Mouse (Mus musculus) brain, embryonic 14.5 days (tissue): ENCODE measurements around the gene Acsf3. TPM values are rescaled to one million over a fixed set of nuclear protein-coding genes. Genes with fewer than 3 reads are reported as not detected.
A peak's percentile ranks its signal among the peaks of the same experiment; 100 is the strongest.

Experiments
- DNase-seq: peaks from one replicate; pipeline ENCODE4 v3.0.0-alpha.2; 2011; ENCODE audit warnings: low read depth
- CTCF ChIP-seq: fragments of 200-500 bp; IDR thresholded peaks from 2 replicates; pipeline ENCODE4 v1.5.1; 2012; ENCODE audit warnings: inconsistent platforms, mild to moderate bottlenecking, moderate library complexity, borderline replicate concordance; ENCODE audit not compliant: insufficient read depth, insufficient read length; ENCODE audit errors: extremely low read depth
- POLR2A ChIP-seq: fragments of 200-500 bp; IDR thresholded peaks from 2 replicates; pipeline ENCODE4 v1.6.1; 2012; ENCODE audit warnings: mild to moderate bottlenecking, inconsistent platforms, borderline replicate concordance; ENCODE audit not compliant: poor library complexity, insufficient read depth, insufficient read length, severe bottlenecking; ENCODE audit errors: extremely low read depth
- polyA plus RNA-seq: library from polyadenylated mRNA; depleted of rRNA; stranded (reverse); fragments of >200 nt; gene quantifications from 2 replicates; pipeline ENCODE4 v1.2.3, GENCODE M21; 2012

Gene Acsf3
- polyA plus RNA-seq, 1 experiment: 18.9 TPM

DNA sequence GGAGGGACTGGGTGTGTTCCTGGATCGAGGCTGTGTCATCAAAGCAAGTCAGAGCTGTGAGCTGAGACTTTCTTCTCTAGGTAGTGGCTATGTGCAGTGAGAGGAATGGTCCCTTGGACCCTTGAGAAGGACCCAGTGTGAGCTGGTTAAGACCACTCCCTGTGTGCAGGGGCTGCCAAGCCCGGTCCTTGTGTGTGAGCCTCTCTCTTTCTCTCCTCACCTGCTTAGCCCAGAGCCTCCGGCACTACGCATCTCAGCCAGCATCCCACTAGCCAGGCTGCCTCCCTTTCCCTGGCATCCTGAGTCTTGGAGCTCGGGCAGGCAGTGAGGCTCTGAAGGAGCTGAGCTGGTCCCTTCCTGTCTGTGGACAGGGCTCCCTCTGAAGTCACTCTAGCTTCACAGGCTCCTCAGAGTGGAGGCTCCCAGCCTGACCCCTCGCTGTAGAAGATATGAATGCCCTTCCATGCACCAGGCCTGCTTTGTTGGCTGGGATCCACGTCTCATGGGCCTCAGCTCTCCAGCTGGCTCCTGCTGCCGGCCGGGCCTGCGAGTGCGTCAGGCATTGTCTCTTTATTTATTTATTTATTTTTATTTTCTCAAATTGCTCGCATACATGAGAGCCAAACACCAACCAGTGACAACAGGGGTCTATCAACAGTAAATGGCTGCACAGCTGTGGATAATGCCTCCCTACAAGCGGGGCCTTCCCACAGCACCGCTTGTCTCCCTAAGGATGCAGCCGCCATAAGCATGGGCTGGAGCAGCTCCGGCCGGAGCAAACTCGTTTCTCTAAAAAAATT is 18.3 kb downstream of the Acsf3 start:
- TF ChIP-seq POLR2A (no peak), CTCF (no peak)
- DNase-seq: peak; percentile 84

- TF ChIP-seq CTCF: no peak
- no peak for TF ChIP-seq POLR2A
- no peak for DNase-seq
Measured at GRCm38 (mm10) chr8:122794175-122794454, 18.8 kb downstream of the Acsf3 start.

DNA sequence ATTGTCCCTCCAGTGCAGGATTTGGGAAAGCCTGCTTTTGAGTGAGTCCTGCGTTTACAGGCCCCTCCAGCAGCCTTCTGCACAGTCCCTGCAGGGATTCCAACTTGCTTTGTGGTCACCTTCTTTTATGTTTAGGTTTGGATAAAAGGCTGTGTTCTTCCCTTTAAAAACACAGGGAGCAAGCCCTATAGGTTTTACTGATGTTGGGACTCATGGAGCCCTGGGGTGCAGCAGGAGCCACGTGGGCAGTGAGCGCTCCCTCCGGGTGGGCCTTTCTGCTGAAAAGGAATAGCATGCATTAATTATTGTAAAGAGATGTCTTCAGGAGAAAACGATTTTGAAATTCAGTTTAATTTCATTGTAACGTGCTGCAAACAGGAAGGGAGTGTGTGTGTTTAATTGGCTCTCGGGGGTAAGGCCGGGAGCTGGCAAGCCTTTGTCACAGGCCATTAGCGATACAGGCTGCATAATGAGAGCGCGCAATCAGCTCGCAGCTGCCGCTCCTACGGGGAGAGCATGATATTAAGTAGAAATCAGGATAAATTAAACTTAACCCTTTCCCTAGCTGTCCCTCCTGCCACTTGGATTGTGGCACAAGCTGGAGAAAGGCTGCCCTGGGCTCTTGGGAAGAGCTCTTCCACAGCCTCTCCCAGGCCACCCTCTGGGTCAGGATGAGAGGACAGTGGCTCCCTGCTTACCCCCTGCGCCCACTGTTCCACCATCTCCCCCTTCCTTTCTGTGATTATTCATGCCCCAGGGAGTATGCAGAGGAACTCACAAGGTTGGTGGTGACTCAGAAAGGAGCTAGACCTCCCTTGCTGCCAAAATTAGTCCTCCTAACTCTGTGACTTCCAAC is 28.8 kb downstream of the Acsf3 start:
- peak; percentile 98 for DNase-seq
- no peak for TF ChIP-seq CTCF
- no peak for TF ChIP-seq POLR2A

DNA sequence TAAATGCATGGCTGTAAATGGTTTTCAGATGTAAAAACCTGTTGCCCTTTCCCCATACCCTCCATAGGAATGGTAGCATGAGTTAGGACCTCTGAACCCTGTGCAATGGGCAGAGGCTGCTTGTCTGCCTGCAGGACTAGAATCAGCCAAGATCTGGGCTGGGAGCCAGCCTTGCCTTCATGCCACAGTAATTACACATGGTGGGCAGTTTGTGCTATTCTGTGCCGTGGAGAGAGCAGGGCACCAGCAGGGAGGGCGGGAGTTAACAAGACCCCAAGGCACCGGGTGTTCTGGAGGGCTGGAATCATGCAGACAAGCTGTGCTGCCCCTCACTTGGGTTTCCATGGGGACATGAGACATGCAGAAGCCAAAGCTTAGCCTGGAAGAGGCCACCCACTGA is 30.1 kb downstream of the Acsf3 start:
- TF ChIP-seq POLR2A: no peak
- no peak for TF ChIP-seq CTCF
- peak; percentile 95 for DNase-seq

DNA sequence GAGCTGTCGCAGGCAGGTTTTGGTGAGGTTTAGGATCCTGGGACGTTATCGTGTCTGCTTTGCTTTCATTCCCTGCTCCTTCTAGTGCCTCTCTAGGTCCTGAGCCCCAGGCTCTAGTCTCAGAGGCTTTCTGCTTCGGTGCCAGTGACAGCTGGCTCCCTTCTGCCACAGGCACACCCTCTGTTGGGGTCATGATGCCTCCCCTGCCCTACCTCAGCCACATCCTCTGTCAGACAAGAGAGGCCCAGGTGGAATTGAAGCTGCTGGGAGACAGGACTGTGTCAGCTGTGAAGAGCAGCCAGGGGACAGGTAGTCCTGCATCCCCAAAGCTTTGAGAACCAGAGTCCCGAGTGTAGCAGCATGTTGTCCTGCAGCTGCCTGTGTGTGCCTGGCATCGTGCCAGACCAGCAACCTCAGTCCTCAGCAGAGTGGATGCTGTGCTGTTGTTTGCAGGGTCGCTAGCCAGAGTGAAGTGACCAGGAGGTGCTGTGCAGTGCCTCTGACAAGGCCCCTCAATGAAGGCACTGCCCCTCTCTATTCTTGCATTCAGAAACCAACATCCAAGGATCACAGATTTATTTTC is 31.8 kb downstream of the Acsf3 start:
- DNase-seq: peak; percentile 81
- TF ChIP-seq CTCF (no peak), POLR2A (no peak)

- TF ChIP-seq CTCF (no peak), POLR2A (no peak)
- peak; percentile 64 for DNase-seq
Measured at GRCm38 (mm10) chr8:122807907-122808306, 32.6 kb downstream of the Acsf3 start.

GRCm38 (mm10) chr8:122810376-122810775 is 35.1 kb downstream of the Acsf3 start:
- DNase-seq: peak; percentile 17
- TF ChIP-seq CTCF: no peak
- no peak for TF ChIP-seq POLR2A

DNA sequence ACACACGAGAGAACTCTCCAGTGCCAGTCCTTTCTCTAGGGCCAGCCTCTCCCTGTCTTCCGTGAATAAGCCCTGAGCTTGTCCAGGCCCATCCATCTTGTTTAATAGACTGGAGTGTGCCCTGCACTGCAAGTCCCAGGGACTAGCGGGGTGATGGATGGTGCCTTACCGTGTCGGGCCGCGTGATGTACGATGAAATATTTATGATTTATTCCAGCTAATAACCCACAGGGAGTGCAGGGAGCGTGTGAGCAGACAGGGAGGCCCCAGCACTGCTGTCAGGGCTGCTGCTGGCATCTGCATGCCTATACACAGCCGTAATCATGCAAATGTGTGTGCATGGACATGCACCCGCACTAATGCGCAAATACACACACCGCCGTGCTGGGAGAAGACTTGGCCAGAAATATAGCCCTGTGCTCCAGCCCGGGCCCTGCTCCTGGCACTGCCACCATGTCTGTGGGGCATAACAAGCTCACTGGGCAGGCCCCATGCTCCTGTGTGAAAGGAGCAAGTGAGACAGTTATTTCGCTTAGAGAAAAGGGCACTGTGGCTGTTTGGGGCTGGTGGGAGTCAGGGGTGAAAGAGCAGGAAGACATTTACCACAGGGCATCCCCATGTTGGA is 36.7 kb downstream of the Acsf3 start:
- TF ChIP-seq CTCF (no peak), POLR2A (no peak)
- peak; percentile 55 for DNase-seq

GRCm38 (mm10) chr8:122812610-122813250 is 37.4 kb downstream of the Acsf3 start:
- peak; percentile 42 for DNase-seq
- TF ChIP-seq POLR2A (no peak), CTCF (peak; percentile 57)

- DNase-seq: peak; percentile 65
- TF ChIP-seq POLR2A (no peak), CTCF (no peak)
Measured at GRCm38 (mm10) chr8:122814608-122815007, 39.3 kb downstream of the Acsf3 start.
